In genomic region chr4:118500792-118501191, GRCm38 (mm10) we compare ENCODE assay signal across 27 mouse cellular contexts. TPM values are rescaled to one million over a fixed set of nuclear protein-coding genes. Genes with fewer than 3 reads are reported as not detected.
DNase-seq lines count a peak whose midpoint lies in the region; ATAC-seq and TF ChIP-seq lines count a peak whose summit lies in the region.
"Had no signal": no experiment of that assay in that cellular context is flagged by ENCODE, and none has a peak within 500 bp of the region (broad histone marks: within the 10 kb centered on the region; RNA-seq: fewer than 3 reads in every experiment).

No protein-coding gene starts in this region.

- TF ChIP-seq CTCF in gastrocnemius, adult 2 months (IDR thresholded peaks at IDR 0.05), result no peak
- no peak for TF ChIP-seq CTCF in kidney, adult 2 months (conservative IDR thresholded peaks at IDR 0.05; ENCODE audit: insufficient read depth, insufficient read length, low read depth, low read length)

- H3K4me3 ChIP-seq in gastrocnemius, adult 2 months, result no peak overlapping the region
- H3K4me3 ChIP-seq in kidney, adult 2 months (ENCODE audit: insufficient read depth, low read depth, low read length), result no peak overlapping the region
- no peak overlapping the region for H3K4me3 ChIP-seq in forebrain, embryonic 13.5 days
- H3K4me3 ChIP-seq: embryonic facial prominence, embryonic 10.5 days; hindbrain, embryonic 10.5 days; intestine, embryonic 15.5 days; limb, embryonic 10.5 days; midbrain, embryonic 13.5 days had no signal

- TF ChIP-seq POLR2A in kidney, adult 2 months (IDR thresholded peaks at IDR 0.05; ENCODE audit: low read depth, low read length), result no peak

- 52% methylated on average over 9 of the region's 9 CpGs for WGBS in kidney, adult 2 months
- 72% methylated on average over 9 of the region's 9 CpGs for WGBS in forebrain, embryonic 13.5 days

- peak overlapping the region; percentile 75 for H3K27ac ChIP-seq in gastrocnemius, adult 2 months
- H3K27ac ChIP-seq in kidney, adult 2 months (ENCODE audit: insufficient read depth, low read depth, low read length), result peak overlapping the region; percentile 13; the same call in 1 of the 2 replicates
- H3K27ac ChIP-seq in forebrain, embryonic 13.5 days, result no peak overlapping the region
- H3K27ac ChIP-seq: embryonic facial prominence, embryonic 10.5 days; hindbrain, embryonic 10.5 days; intestine, embryonic 15.5 days; limb, embryonic 10.5 days; midbrain, embryonic 13.5 days had no signal

- H3K9me3 ChIP-seq in forebrain, embryonic 13.5 days (replicated peaks), result no peaks in the 10 kb centered on the region
- H3K9me3 ChIP-seq: embryonic facial prominence, embryonic 10.5 days; hindbrain, embryonic 10.5 days; intestine, embryonic 15.5 days; limb, embryonic 10.5 days; midbrain, embryonic 13.5 days had no signal

- DNase-seq in gastrocnemius, adult 2 months, result no peak
- DNase-seq in gastrocnemius, postnatal 14 days, result no peak
- peak; percentile 80 for DNase-seq in kidney, adult 2 months
- no peak for DNase-seq in kidney, postnatal 10 days
- DNase-seq in lung, postnatal 25 days (ENCODE audit: low spot score), result peak; percentile 14
- no peak for DNase-seq in lung, postnatal 10 days
- DNase-seq: adrenal gland, postnatal 10 days; cerebellum, postnatal 10 days; thymus, adult 18-20 months; thymus, postnatal 36 days had no signal

- no peak for ATAC-seq in forebrain, embryonic 13.5 days
- ATAC-seq: forebrain, embryonic 16.5 days; hindbrain, embryonic 16.5 days; intestine, embryonic 15.5 days; midbrain, embryonic 13.5 days had no signal

- H3K9ac ChIP-seq in forebrain, embryonic 13.5 days, result no peak overlapping the region
- H3K9ac ChIP-seq: intestine, embryonic 15.5 days; liver, postnatal 0 days; midbrain, embryonic 13.5 days had no signal

- 0 out of 2 replicates have a peak, but pooled peaks cover 5% of the 10 kb centered on the region for H3K4me1 ChIP-seq in kidney, adult 2 months (ENCODE audit: control insufficient read depth, insufficient read depth, low read length)
- H3K4me1 ChIP-seq in forebrain, embryonic 13.5 days, result no peaks in the 10 kb centered on the region
- H3K4me1 ChIP-seq: intestine, embryonic 15.5 days; midbrain, embryonic 13.5 days had no signal

- H3K27me3 ChIP-seq in kidney, adult 2 months (replicated peaks; ENCODE audit: control insufficient read depth, insufficient read depth, low read length), result no peaks in the 10 kb centered on the region
- no peaks in the 10 kb centered on the region for H3K27me3 ChIP-seq in forebrain, embryonic 13.5 days
- H3K27me3 ChIP-seq: intestine, embryonic 15.5 days; midbrain, embryonic 13.5 days had no signal

- H3K36me3 ChIP-seq in kidney, adult 2 months (ENCODE audit: control insufficient read depth, insufficient read depth, low read length), result no peaks in the 10 kb centered on the region
- H3K36me3 ChIP-seq in forebrain, embryonic 13.5 days (ENCODE audit: poor library complexity, severe bottlenecking), result no peaks in the 10 kb centered on the region
- H3K36me3 ChIP-seq: embryonic facial prominence, embryonic 10.5 days; hindbrain, embryonic 10.5 days; intestine, embryonic 15.5 days; limb, embryonic 10.5 days; midbrain, embryonic 13.5 days had no signal

- intact Hi-C loops in gastrocnemius, adult 2 months (cut with DNase I), result no loop called here
- intact Hi-C loops in gastrocnemius, postnatal 14 days (cut with DNase I; ENCODE audit: low total_unique reads), result no loop called here

- no peak overlapping the region for H3K4me2 ChIP-seq in forebrain, embryonic 13.5 days
- H3K4me2 ChIP-seq: intestine, embryonic 15.5 days; liver, embryonic 11.5 days; midbrain, embryonic 13.5 days had no signal

RNA-seq across cellular contexts. Expression of gene Tie1, which starts 10.9 kb away (rescaled TPM):
- 10 to 100 TPM; 12.6 to 18.5 TPM for total RNA-seq in gastrocnemius, adult 2 months (2021)
- 10 to 100 TPM; 35.1 to 41.5 TPM for total RNA-seq in gastrocnemius, postnatal 14 days (2021)
- polyA plus RNA-seq in kidney, adult 2 months (2012; rRNA removed), result 44.5 and 51.8 TPM in 2 replicates
- polyA plus RNA-seq in forebrain, embryonic 13.5 days (2015; fragmentation: Nextera tagmentation; extraction: Ambion mirVana), result 11.6 and 11.9 TPM in 2 replicates
- total RNA-seq: monocyte, adult 5-6 weeks had no signal

RNA-seq across cellular contexts. Expression of gene 2610528J11Rik, which starts 26.0 kb away (rescaled TPM):
- not detected for total RNA-seq in gastrocnemius, adult 2 months (2021)
- not detected for total RNA-seq in gastrocnemius, postnatal 14 days (2021)
- 166 and 182 TPM in 2 replicates for polyA plus RNA-seq in kidney, adult 2 months (2012; rRNA removed)
- 0.18 TPM in 1 of 2 replicates, not detected in the other for polyA plus RNA-seq in forebrain, embryonic 13.5 days (2015; fragmentation: Nextera tagmentation; extraction: Ambion mirVana)
- total RNA-seq: gastrocnemius, postnatal 25 days; heart, adult 8-10 months; heart, postnatal 10 days; layer of hippocampus, postnatal 10 days; megakaryocyte progenitor cell, adult 5-6 weeks; monocyte, adult 5-6 weeks had no signal
- polyA plus RNA-seq: forebrain, embryonic 16.5 days; hindbrain, embryonic 16.5 days had no signal

RNA-seq across cellular contexts. Expression of gene Tmem125, which starts 43.1 kb away (rescaled TPM):
- total RNA-seq in gastrocnemius, adult 2 months (2021), result not detected
- total RNA-seq in gastrocnemius, postnatal 14 days (2021), result under 1 TPM in 1 of 2 experiments, not detected in 1; 0.12 TPM
- polyA plus RNA-seq in kidney, adult 2 months (2012; rRNA removed), result 30.3 and 44.7 TPM in 2 replicates
- polyA plus RNA-seq in forebrain, embryonic 13.5 days (2015; fragmentation: Nextera tagmentation; extraction: Ambion mirVana), result not detected in 2 replicates
- total RNA-seq: gastrocnemius, postnatal 25 days; monocyte, adult 5-6 weeks had no signal
- polyA plus RNA-seq: forebrain, embryonic 16.5 days; midbrain, embryonic 13.5 days; neural tube, embryonic 11.5 days had no signal

RNA-seq across cellular contexts. Expression of gene Mpl, which starts 43.5 kb away (rescaled TPM):
- total RNA-seq in gastrocnemius, adult 2 months (2021), result not detected
- total RNA-seq in gastrocnemius, postnatal 14 days (2021), result not detected
- polyA plus RNA-seq in kidney, adult 2 months (2012; rRNA removed), result 0.03 and 0.11 TPM in 2 replicates
- 0.08 and 0.37 TPM in 2 replicates for polyA plus RNA-seq in forebrain, embryonic 13.5 days (2015; fragmentation: Nextera tagmentation; extraction: Ambion mirVana)
- total RNA-seq: gastrocnemius, postnatal 25 days; monocyte, adult 5-6 weeks had no signal
- polyA plus RNA-seq: forebrain, embryonic 16.5 days had no signal

Comparison
In these comparisons a context has a peak if more than half of its experiments do, and no peak if none do; other contexts are left out.
1. DNase-seq: peak in kidney, adult 2 months (single experiment) and lung, postnatal 25 days (single experiment); none in gastrocnemius, adult 2 months (single experiment), gastrocnemius, postnatal 14 days (single experiment), kidney, postnatal 10 days (single experiment) and lung, postnatal 10 days (single experiment).